Mouse (Mus musculus) hindbrain, embryonic 15.5 days (tissue): ENCODE data around the gene Dpf3. TPM values are rescaled to one million over a fixed set of nuclear protein-coding genes. Genes with fewer than 3 reads are reported as not detected.

Experiments used
- ATAC-seq: fragments of 200-750 bp; cut with Nextera tagmentation; 2 replicates; pipeline ENCODE4 v1.8.0; 2017; ENCODE audit warnings: low read depth, moderate number of reproducible peaks, moderate TSS enrichment; ENCODE audit not compliant: low FRiP score
- H3K27ac ChIP-seq: fragments of 300-500 bp; sonication (generic); replicated peaks from 2 replicates; pipeline ENCODE4 v1.5.1; 2015; ENCODE audit warnings: mild to moderate bottlenecking, inconsistent platforms
- H3K27me3 ChIP-seq: fragments of 300-500 bp; sonication (generic); 2 replicates; pipeline ENCODE4 v1.6.1; 2015; ENCODE audit warnings: control low read depth, inconsistent platforms
- H3K36me3 ChIP-seq: fragments of 300-500 bp; sonication (generic); 2 replicates; pipeline ENCODE4 v1.6.1; 2015; ENCODE audit warnings: control low read depth, inconsistent platforms
- H3K4me1 ChIP-seq: fragments of 300-500 bp; sonication (generic); replicated peaks from 2 replicates; pipeline ENCODE4 v1.6.1; 2015; ENCODE audit warnings: control low read depth, inconsistent platforms
- H3K4me2 ChIP-seq: fragments of 300-500 bp; sonication (generic); 2 replicates; pipeline ENCODE4 v1.6.1; 2015; ENCODE audit warnings: moderate library complexity, mild to moderate bottlenecking, inconsistent platforms
- H3K4me3 ChIP-seq: fragments of 300-500 bp; sonication (generic); 2 replicates; pipeline ENCODE4 v1.5.1; 2015; ENCODE audit warnings: mild to moderate bottlenecking, inconsistent platforms
- H3K9ac ChIP-seq: fragments of 300-500 bp; sonication (generic); 2 replicates; pipeline ENCODE4 v1.6.1; 2015; ENCODE audit warnings: inconsistent platforms
- H3K9me3 ChIP-seq: fragments of 300-500 bp; sonication (generic); 2 replicates; pipeline ENCODE4 v1.6.1; 2016; ENCODE audit warnings: control low read depth, inconsistent platforms
- WGBS: fragments of 180-500 bp; shearing (Covaris S2); methylation state at CpG from one replicate; pipeline ENCODE4 v1.1.7; 2015; 5-methylcytosine and 5-hydroxymethylcytosine counted together
- polyA plus RNA-seq: library from polyadenylated mRNA; unstranded; fragments of >200 nt; fragmentation: Nextera tagmentation; extraction: Ambion mirVana; gene quantifications from 2 replicates; pipeline ENCODE4 v1.2.1, GENCODE M21; 2015

The Dpf3 gene
- polyA plus RNA-seq, 1 experiment from 2014 or later = 22.7 TPM

- Histone ChIP-seq H3K4me3 (no peak overlapping the region), H3K27me3 (no peaks in the 10 kb centered on the region), H3K4me2 (no peak overlapping the region), H3K9me3 (no peaks in the 10 kb centered on the region), H3K27ac (no peak overlapping the region), H3K4me1 (peaks cover 20% of the 10 kb centered on the region), H3K36me3 (no peaks in the 10 kb centered on the region), H3K9ac (no peak overlapping the region)
- ATAC-seq = no peak
- 80% methylated on average over 5 of the region's 5 CpGs for WGBS
Observed at GRCm38 (mm10) chr12:83298358-83298757, 189.2 kb downstream of the Dpf3 start.

DNA sequence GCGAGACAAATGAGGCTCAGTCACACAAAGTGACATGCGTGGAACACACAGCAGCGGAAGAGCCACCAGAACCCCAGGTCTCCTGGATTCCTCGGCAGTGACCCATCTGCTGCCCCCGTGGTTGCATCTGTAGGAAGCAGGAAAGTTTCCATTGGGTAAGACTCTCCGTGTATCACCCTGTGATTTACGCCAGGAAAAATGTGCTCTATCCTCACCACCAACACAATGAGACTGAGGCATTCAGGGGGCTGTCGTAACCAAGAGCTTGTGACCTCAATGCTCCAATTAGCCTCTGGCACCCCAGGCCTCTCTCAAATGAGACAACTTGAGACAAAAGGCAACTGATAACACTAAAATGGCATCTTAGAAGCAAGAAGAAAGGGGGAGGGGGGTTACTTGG is 192.5 kb downstream of the Dpf3 start:
- ATAC-seq = no peak
- Histone ChIP-seq H3K27ac (no peak overlapping the region), H3K9me3 (no peaks in the 10 kb centered on the region), H3K36me3 (no peaks in the 10 kb centered on the region), H3K4me3 (no peak overlapping the region), H3K9ac (no peak overlapping the region), H3K4me1 (no peaks in the 10 kb centered on the region), H3K4me2 (no peak overlapping the region), H3K27me3 (no peaks in the 10 kb centered on the region)
- 61% methylated on average over 8 of the region's 8 CpGs for WGBS

DNA sequence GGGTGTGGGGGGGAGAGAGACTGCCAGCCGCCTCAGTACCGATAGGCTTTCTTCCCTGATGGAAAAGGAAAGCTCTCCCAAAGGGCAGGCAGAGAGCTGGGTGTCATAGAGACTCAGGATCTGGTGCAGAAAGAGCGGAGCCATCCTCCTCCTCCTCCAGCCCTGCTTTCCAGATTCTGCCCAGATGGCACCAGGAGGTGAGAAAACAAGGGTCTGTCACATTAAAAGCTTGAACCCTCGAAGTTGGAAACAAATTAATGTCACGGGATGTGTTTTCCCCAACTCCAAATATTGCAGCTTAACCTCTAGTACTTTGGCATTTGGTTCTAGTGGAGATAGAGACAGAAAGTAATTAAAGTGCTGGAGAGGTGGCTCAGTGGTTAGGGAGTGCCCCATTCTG is 195.6 kb downstream of the Dpf3 start:
- Histone ChIP-seq H3K4me3 (no peak overlapping the region), H3K27ac (no peak overlapping the region), H3K27me3 (no peaks in the 10 kb centered on the region), H3K4me2 (no peak overlapping the region), H3K9me3 (no peaks in the 10 kb centered on the region), H3K36me3 (no peaks in the 10 kb centered on the region), H3K9ac (no peak overlapping the region), H3K4me1 (peaks cover 4% of the 10 kb centered on the region)
- ATAC-seq = no peak
- 83% methylated on average over 4 of the region's 5 CpGs for WGBS

DNA sequence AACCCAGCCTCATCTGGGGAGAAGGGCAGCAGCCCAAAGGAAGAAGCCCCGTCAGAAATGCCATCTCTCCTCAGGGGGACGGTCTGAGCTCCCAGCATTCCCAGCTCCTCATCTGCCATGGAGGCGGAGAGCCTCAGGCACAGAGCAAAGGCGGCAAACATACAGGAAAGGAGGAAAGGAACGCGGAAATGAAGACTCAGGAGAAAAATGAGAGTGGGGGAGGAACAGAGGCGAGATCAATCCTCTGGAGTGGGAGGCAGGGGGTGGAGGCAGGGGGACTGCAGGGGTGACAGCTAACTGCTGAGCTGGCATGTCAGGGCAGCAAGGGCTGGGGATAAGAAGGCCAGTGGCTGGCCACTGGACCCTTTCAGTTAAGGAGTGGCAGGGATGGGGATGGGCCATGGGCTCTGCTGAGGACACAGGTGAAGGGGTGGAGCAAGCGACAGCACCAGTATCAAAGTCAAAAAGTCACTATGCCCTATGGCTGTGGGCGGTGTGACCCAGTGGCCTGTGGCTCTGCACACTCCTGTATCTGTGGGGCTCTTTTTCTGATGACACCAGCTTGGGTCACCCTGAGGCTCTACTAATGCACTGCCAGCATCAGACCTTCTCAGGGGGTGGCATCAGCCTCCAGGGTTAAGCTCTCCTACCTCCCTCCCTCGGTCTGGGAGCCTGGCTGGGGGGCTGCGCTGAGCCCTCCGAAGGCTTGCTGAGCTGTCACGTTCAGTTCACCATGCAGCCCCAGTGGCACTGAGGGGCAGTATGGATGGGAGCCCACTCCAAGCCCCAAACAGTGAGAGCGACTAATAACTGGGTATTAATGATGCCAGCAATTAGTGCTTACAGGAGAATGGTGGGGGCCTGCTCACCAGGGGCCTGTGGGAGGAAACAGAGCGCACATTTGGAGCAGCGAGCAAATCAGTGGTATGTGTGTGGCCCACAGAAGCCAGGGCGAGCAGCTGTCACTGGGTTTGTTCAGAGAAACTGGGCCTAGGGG is 200.7 kb downstream of the Dpf3 start:
- peak overlapping the region; percentile 53; the same call in 1 of the 2 replicates for H3K27ac ChIP-seq
- no peaks in the 10 kb centered on the region for H3K9me3 ChIP-seq
- no peak overlapping the region for H3K4me3 ChIP-seq
- H3K4me2 ChIP-seq = no peak overlapping the region
- ATAC-seq = peak; percentile 79
- WGBS = 53% methylated on average over 17 of the region's 17 CpGs
- H3K9ac ChIP-seq = no peak overlapping the region
- H3K4me1 ChIP-seq = peaks cover 7% of the 10 kb centered on the region
- no peaks in the 10 kb centered on the region for H3K36me3 ChIP-seq
- H3K27me3 ChIP-seq = no peaks in the 10 kb centered on the region

GRCm38 (mm10) chr12:83283591-83284320 is 203.8 kb downstream of the Dpf3 start:
- no peak for ATAC-seq
- Histone ChIP-seq H3K4me3 (no peak overlapping the region), H3K27me3 (no peaks in the 10 kb centered on the region), H3K36me3 (no peaks in the 10 kb centered on the region), H3K9ac (no peak overlapping the region), H3K4me2 (no peak overlapping the region), H3K4me1 (peaks cover 15% of the 10 kb centered on the region), H3K9me3 (no peaks in the 10 kb centered on the region), H3K27ac (no peak overlapping the region)
- 85% methylated on average over 6 of the region's 6 CpGs for WGBS

- H3K9me3 ChIP-seq = no peaks in the 10 kb centered on the region
- H3K4me1 ChIP-seq = peaks cover 26% of the 10 kb centered on the region
- H3K27ac ChIP-seq = peak overlapping the region; percentile 80
- 42% methylated on average over 11 of the region's 11 CpGs for WGBS
- 0 out of 2 replicates have a peak overlapping the region, but pooled peaks have one; percentile 14 for H3K4me2 ChIP-seq
- peak; percentile 88 for ATAC-seq
- H3K27me3 ChIP-seq = no peaks in the 10 kb centered on the region
- no peak overlapping the region for H3K4me3 ChIP-seq
- H3K36me3 ChIP-seq = no peaks in the 10 kb centered on the region
- no peak overlapping the region for H3K9ac ChIP-seq
Observed at GRCm38 (mm10) chr12:83277537-83278441, 209.7 kb downstream of the Dpf3 start.

DNA sequence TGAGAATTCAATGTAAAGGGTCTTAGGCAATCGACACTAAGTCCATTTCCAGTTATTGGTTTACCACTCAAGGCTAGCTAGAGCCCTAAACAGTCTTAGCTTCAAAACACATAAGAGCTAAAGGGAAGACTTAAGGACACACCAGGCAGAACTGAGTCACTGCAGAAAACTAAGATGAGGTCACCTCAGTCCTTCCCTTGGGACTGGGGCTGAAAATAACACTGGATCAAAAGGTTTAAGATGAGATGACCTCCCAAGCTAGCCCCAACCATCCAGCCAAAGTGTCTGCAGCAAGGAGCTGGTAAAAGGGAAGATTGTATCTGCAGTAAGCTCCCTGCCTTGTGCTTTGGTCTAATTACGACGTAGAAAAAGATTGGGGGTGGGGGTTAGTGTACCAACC is 216.3 kb downstream of the Dpf3 start:
- H3K4me1 ChIP-seq = peaks cover 11% of the 10 kb centered on the region

GRCm38 (mm10) chr12:83268504-83268922 is 219.0 kb downstream of the Dpf3 start:
- WGBS = 43% methylated on average over 11 of the region's 11 CpGs
- ATAC-seq = peak; percentile 94
- H3K4me1 ChIP-seq = peaks cover 11% of the 10 kb centered on the region
- no peak overlapping the region for H3K9ac ChIP-seq
- no peak overlapping the region for H3K4me3 ChIP-seq
- H3K9me3 ChIP-seq = no peaks in the 10 kb centered on the region
- H3K27ac ChIP-seq = peak overlapping the region; percentile 61
- no peaks in the 10 kb centered on the region for H3K36me3 ChIP-seq
- no peaks in the 10 kb centered on the region for H3K27me3 ChIP-seq
- H3K4me2 ChIP-seq = no peak overlapping the region

More for the DNA sequence above, 216.3 kb downstream of the Dpf3 start:
- H3K9ac ChIP-seq = no peak overlapping the region
- no peak overlapping the region for H3K4me2 ChIP-seq
- no peaks in the 10 kb centered on the region for H3K9me3 ChIP-seq
- no peak overlapping the region for H3K27ac ChIP-seq
- no peaks in the 10 kb centered on the region for H3K36me3 ChIP-seq
- H3K4me3 ChIP-seq = no peak overlapping the region
- H3K27me3 ChIP-seq = no peaks in the 10 kb centered on the region
- WGBS = 94% methylated on average over 3 of the region's 3 CpGs
- ATAC-seq = no peak

- WGBS = 78% methylated on average over 2 of the region's 2 CpGs
- Histone ChIP-seq H3K27ac (no peak overlapping the region), H3K36me3 (no peaks in the 10 kb centered on the region), H3K4me3 (no peak overlapping the region), H3K4me1 (no peaks in the 10 kb centered on the region), H3K4me2 (no peak overlapping the region), H3K9me3 (no peaks in the 10 kb centered on the region), H3K9ac (no peak overlapping the region), H3K27me3 (no peaks in the 10 kb centered on the region)
- ATAC-seq = no peak
Observed at GRCm38 (mm10) chr12:83260540-83260939, 227.0 kb downstream of the Dpf3 start.

DNA sequence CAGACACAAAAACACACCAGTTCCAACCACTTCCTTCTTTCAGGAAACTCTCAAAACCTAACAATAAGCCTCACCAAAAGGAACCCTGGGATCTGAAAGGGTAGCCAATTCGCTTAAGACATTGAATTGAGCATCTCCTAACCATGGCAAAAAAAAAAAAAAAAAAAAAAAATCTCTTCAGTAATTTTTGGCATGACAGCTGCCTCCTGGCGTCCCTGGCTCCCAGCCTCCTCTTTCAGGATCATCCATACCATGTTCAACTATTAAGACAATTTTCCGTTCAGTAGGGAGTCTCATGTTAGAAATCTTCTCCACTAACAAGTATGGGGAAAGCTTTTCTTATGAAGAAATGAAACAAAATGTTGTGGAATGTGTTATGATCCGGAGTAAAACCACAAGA is 233.1 kb downstream of the Dpf3 start:
- no peak overlapping the region for H3K27ac ChIP-seq
- WGBS = 81% methylated on average over 4 of the region's 4 CpGs
- no peak for ATAC-seq

GRCm38 (mm10) chr12:83249066-83249465 is 238.4 kb downstream of the Dpf3 start:
- no peak overlapping the region for H3K4me3 ChIP-seq
- no peak overlapping the region for H3K4me2 ChIP-seq
- no peak overlapping the region for H3K9ac ChIP-seq
- H3K4me1 ChIP-seq = no peaks in the 10 kb centered on the region
- no peaks in the 10 kb centered on the region for H3K9me3 ChIP-seq
- H3K27me3 ChIP-seq = no peaks in the 10 kb centered on the region
- 79% methylated on average over 3 of the region's 3 CpGs for WGBS
- no peaks in the 10 kb centered on the region for H3K36me3 ChIP-seq
- H3K27ac ChIP-seq = no peak overlapping the region
- ATAC-seq = no peak

More for the DNA sequence above, 233.1 kb downstream of the Dpf3 start:
- no peak overlapping the region for H3K4me3 ChIP-seq
- H3K9me3 ChIP-seq = no peaks in the 10 kb centered on the region
- H3K4me2 ChIP-seq = no peak overlapping the region
- no peak overlapping the region for H3K9ac ChIP-seq
- no peaks in the 10 kb centered on the region for H3K36me3 ChIP-seq
- H3K27me3 ChIP-seq = no peaks in the 10 kb centered on the region
- no peaks in the 10 kb centered on the region for H3K4me1 ChIP-seq
